ENCODE assay signal across 8 mouse cellular contexts in the genomic region with DNA sequence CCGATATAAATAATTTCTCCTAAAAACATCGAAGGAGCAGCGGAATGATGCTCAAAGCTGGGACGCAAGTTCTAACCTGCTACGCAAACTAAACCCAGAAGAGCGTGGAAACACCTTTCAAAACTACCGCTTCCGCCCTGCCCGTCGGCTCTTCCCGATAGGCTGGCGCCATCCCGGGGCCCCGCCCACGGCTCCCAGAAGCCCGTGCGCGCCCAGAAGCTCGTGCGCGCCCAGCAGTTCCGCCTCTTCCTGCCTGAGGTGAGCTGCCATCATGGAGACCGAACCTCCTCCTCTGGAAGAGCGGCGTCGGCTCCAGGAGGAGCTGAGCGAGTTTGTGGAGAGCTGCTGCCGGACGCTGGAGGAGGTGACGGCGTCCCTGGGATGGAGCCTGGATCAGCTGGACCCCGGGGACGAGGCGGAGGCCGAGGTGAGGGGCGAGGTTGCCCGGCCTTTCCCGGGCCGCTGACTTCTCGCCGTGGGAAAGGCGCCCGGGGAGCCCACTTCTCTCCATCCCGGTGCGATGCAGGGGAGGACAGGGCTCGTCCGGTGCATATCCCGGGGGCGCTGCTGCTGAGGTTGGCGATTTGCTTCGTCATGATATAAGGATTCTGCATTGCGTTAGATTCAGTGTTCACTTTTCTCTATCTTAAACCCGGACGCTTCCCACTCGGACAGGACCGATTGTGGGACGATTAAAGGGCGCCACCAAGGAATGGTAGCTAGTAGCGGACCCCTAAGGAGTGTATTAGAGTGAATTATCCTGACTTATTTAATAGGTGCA. TPM values are rescaled to one million over a fixed set of nuclear protein-coding genes. Genes with fewer than 3 reads are reported as not detected.
DNase-seq lines count a peak whose midpoint lies in the region; ATAC-seq lines count a peak whose summit lies in the region.

TSS of gene Snrnp48 (plus strand) at position 237 of the 781 bp plus-strand sequence.

- H3K36me3 ChIP-seq in heart, embryonic 10.5 days, result peaks cover 16% of the 10 kb centered on the region; the same call in 1 of the 2 replicates
- peaks cover 9% of the 10 kb centered on the region; the same call in 1 of the 2 replicates for H3K36me3 ChIP-seq in kidney, embryonic 15.5 days

- peaks cover 13% of the 10 kb centered on the region; the same call in 1 of the 2 replicates for H3K4me1 ChIP-seq in heart, embryonic 10.5 days
- H3K4me1 ChIP-seq in kidney, embryonic 15.5 days, result peaks cover 17% of the 10 kb centered on the region

- no peaks in the 10 kb centered on the region for H3K9me3 ChIP-seq in heart, embryonic 10.5 days
- no peaks in the 10 kb centered on the region for H3K9me3 ChIP-seq in kidney, embryonic 15.5 days (replicated peaks)

- H3K4me2 ChIP-seq in kidney, embryonic 15.5 days, result peak within 1 kb of the TSS; percentile 66

- under 1% methylated on average over 59 of the region's 59 CpGs for WGBS in heart, embryonic 10.5 days
- WGBS in kidney, embryonic 15.5 days, result under 1% methylated on average over 58 of the region's 59 CpGs

- DNase-seq in B cell, adult 2 months, result peak; percentile 91 to 92
- DNase-seq in brain, adult 2 months (ENCODE audit: low read depth, low spot score), result peak; percentile 96
- peak; percentile 96 for DNase-seq in heart, embryonic 10.5 days (ENCODE audit: low spot score)
- peak; percentile 92 for DNase-seq in liver
- DNase-seq in spleen, postnatal 4 days (ENCODE audit: low spot score in 2 of 2), result peak; percentile 86 to 92

- no peaks in the 10 kb centered on the region for H3K27me3 ChIP-seq in heart, embryonic 10.5 days (ENCODE audit: insufficient read depth, poor library complexity, severe bottlenecking)
- H3K27me3 ChIP-seq in kidney, embryonic 15.5 days, result no peaks in the 10 kb centered on the region

- ATAC-seq in erythroblast, adult 5-6 weeks (replicated peaks; ENCODE audit: low FRiP score, poor library complexity, severe bottlenecking), result peak; percentile 100
- peak; percentile 96 for ATAC-seq in kidney, embryonic 15.5 days (replicated peaks; ENCODE audit: low FRiP score)
- peak; percentile 97 for ATAC-seq in monocyte, adult 5-6 weeks (replicated peaks; ENCODE audit: insufficient number of reproducible peaks, low FRiP score, low TSS enrichment, poor library complexity, severe bottlenecking)

- peak within 1 kb of the TSS; percentile 92 for H3K27ac ChIP-seq in heart, embryonic 10.5 days
- H3K27ac ChIP-seq in kidney, embryonic 15.5 days, result peak within 1 kb of the TSS; percentile 95

- H3K4me3 ChIP-seq in heart, embryonic 10.5 days, result peak within 1 kb of the TSS; percentile 94
- H3K4me3 ChIP-seq in kidney, embryonic 15.5 days (replicated peaks), result peak within 1 kb of the TSS; percentile 96

- peak within 1 kb of the TSS; percentile 88 for H3K9ac ChIP-seq in kidney, embryonic 15.5 days

RNA-seq across cellular contexts. Expression of gene Snrnp48, which starts in this region (rescaled TPM):
- total RNA-seq in erythroblast, adult 5-6 weeks (2015; ENCODE audit: low replicate concordance), result 7.5 and 14.0 TPM in 2 replicates
- total RNA-seq in erythroblast, adult 5-6 weeks (2017; ENCODE audit: low replicate concordance), result 17.7 and 19.8 TPM in 2 replicates
- polyA plus RNA-seq in heart, embryonic 10.5 days (2016; fragmentation: Nextera tagmentation; extraction: Ambion mirVana), result 29.7 and 34.1 TPM in 2 replicates
- polyA plus RNA-seq in kidney, embryonic 15.5 days (2015; fragmentation: Nextera tagmentation; extraction: Ambion mirVana), result 40.2 and 41.2 TPM in 2 replicates
- total RNA-seq in monocyte, adult 5-6 weeks (2017), result 123 to 199 TPM (median 194 TPM) in 3 replicates

Comparison
In these comparisons a context has a peak if more than half of its experiments do, and no peak if none do; other contexts are left out.
1. Peak in every context shown above with its lines: DNase-seq, ATAC-seq, H3K4me3 ChIP-seq and H3K27ac ChIP-seq.